Mouse (Mus musculus) ovary, postnatal 10 days (tissue): ENCODE results near the gene Dlg3.

ENCODE experiments used
- DNase-seq: peaks from one replicate; pipeline ENCODE4 v3.0.0; 2022; ENCODE audit warnings: low spot score

The Dlg3 gene

DNA sequence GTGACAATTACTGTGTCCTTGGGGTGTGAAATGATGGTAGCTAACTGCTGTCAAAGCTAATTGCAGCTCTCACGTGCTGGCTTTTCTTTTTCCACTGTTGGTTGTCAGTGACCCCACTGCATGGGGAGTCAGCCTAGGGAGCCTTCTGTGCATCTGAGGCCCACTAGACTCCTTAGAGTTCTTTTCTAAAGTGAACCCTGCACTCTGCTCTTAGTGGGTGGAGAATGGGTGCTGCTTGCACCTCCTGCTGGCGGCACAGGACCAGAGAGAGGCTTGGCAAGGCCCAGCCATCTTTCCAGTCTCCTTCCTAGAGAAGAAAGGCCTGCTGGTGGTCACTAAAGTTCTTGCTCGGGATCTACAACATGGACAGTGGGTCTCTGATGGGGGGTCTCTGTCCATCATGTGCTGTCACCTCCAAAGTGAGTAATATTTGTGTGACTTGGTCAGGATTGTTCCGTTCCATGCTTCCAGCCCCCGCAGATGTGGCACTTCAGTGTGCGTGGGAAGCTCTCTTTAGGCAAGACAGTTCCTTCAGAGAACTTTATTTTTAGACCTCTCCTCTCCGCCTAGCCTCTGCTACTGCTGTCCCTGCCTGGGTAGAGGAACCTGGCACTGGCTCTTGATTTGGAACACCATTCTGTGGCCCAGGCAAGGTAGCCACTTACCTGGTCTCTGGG is 30.5 kb downstream of the Dlg3 start:
- DNase-seq = no peak

DNA sequence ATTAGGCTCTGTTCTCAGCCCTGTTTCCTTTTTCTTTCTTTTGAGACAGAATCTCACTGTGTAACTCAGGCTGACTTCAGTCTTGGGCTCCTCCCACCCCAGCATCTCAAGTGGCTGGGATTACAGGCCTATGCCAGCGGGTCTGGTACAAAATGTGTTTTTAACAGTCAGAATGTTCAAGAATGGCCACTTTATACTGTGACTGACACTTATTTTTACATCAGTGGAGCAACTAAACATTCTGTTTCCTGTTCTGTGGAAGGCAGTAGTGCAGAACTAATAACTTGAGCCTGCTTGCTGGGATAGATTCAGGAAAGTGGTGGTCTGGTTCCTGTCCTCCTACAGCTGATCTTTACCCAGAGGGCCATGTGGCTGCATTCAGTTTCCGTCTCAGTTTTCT is 33.1 kb downstream of the Dlg3 start:
- DNase-seq = no peak

DNA sequence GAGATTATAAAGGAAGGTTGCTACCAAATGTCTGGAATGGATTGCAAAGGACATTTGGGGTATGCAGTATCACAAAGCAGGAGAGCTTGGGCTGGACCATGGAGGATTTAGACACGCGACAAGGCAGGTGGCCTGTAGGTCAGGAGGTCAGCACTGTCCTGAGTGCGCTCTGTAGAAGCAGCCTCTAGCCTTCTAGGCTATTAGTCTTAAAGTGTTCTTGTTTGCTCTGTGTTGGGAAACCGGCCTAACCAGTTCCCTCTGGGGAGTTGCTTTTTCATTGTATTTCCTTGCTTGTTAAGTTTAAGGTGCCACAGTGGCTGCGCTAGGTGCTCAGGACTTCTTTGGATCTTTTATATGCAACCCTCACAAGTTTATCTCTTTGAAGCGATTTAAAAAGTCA is 34.5 kb downstream of the Dlg3 start:
- no peak for DNase-seq

DNA sequence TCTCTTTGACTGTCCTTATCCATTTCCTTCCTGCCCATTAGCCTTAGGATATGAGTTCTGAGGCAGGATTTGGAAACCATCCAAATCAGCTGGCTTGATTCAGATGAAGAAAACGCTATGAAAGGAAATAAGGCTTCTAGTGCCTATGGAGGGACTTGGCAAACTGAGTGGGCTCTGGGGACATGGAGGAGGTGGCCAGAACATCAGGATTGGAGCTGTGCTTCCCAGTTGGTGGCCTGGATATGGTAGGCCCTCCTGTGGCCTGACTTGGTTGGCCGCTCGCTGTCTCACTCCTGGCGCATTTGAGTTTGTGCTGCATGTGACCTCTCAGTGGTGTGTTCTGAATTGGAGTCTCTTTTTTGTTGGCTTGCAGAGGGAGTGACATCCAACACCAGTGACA is 43.6 kb downstream of the Dlg3 start:
- DNase-seq = no peak

DNA sequence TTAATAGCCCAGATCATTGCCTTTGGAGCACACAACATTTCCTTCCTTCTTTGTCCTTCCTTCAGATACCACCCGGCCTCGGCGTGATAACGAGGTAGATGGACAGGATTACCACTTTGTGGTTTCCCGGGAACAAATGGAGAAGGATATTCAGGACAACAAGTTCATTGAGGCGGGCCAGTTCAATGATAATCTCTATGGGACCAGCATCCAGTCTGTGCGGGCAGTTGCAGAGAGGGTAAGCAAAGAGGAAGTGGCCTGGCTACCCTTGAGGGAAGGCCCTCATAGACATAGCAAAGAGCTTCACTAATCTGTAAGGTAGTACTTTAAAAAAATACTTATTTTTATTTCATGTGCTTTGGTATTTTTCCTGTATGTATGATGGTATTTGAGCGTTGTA is 46.6 kb downstream of the Dlg3 start:
- no peak for DNase-seq

DNA sequence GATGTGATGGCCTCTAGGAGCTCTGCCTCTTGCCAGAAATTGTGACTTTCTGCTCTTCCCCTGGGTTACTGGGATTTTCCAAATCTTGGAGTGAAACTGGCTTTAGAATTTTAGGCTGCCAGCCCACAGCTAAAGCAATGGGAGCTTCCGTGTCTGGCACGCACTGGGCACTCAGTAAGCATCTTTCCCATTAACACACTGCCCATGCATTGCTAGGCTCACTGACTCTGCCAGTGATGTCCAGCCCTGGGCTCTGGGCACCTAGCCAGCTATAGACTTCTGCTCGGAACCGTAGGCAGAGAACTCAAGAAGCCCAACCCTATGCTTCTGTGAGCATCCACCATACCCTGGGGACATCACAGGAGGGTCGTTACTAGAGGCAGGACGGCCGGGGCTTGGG is 48.2 kb downstream of the Dlg3 start:
- DNase-seq = no peak

DNA sequence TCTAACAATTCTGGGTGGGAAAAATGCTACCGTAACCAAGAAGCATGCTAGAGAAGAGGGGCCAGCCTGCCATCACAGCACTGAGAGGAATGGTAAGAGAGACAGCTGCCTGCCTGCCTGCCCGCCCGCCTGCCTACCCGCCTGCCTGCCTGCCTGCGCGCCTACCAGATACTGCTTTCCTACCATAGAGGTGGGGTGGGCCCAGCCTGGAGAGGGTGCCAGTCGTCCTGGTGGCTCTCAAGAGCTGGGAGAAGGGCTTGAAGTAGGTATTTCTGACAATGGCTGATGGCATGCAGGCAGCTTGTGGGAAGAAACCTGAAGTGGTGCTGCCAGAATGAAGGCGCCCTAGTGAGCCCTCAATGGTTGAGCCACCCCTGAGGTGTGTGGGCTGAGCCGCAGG is 51.2 kb downstream of the Dlg3 start:
- DNase-seq = no peak

DNA sequence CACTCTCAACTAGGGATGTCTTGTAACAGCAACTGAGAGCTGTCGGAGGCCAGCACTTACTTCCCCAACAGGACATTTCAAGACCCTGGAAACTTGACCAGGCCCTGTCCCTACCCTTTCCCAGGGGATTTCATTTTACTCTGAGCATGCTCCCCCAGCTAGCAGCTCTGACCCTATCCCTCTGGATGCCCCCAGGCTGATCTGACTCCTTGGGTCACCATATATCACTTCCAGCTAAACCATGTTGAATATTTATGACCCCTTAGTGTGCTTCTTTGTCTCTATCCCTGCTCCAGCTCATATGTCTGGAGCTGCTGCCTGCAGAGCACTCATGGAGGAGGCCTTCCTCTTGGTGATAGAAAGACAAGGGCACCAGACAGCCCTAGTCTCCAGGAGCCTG is 53.6 kb downstream of the Dlg3 start:
- no peak for DNase-seq

DNA sequence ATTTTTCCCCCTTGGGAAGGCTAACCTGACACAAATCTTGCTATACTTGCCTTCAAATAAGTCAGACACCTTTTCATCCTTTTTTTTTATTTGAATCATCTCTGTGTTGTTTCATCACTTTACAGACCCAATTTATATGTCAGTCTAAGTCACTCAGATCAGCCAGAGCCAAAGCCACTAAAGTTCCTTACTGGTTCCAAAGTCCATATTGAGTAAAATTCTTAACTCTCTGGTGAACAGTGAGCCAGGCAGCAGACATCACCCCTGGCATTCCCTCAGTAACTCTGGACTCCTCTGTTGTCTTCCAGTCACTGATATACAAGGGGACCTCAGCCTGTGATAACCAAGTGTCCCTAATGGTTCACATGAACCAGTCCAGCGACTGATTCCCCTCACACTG is 58.0 kb downstream of the Dlg3 start:
- DNase-seq = no peak

DNA sequence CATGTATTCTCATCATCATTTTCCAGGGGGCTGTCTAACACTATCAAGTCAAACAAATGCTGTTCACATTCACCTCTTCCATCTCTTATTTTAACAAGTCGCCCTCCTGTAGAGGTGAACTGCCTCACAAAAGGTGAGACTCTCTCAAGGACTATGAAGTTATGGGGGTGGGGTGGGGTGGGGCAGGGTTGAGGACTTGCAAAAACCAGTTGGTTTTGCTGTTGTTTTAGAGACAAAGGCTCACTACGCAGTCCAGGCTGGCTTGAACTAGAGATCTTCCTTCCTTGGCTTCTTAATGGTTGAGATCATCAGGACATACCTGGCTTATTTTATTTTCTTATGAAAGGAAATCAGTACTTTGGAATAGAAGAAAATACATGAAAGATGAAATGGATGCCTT is 65.3 kb downstream of the Dlg3 start:
- no peak for DNase-seq

DNA sequence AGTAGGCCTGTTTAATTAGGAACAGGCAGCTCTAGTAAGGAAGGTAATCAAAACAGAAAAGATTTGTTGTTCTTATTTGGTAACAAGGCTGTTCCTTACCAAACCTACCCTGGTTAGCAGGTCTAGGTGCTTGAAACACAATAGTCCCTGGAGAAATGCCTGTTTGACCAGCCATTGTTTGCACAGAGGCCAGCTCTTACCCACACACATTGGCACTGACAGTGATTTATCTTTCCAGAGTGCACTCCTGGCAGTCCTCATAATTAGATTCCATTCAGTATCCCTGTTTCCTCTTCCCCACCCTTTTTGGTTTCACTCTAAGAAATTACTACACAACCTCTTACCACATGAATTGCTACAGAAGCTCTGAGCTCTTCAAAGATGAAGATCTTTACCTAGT is 71.7 kb downstream of the Dlg3 start:
- no peak for DNase-seq
